Mouse (Mus musculus) megakaryocyte-erythroid progenitor cell, adult 5-6 weeks (primary cell): ENCODE measurements around the gene Samd4. TPM values are rescaled to one million over a fixed set of nuclear protein-coding genes. Genes with fewer than 3 reads are reported as not detected.

Source experiments
- ATAC-seq: replicated peaks from 2 replicates; pipeline ENCODE4 v1.8.0; 2016; ENCODE audit warnings: mild to moderate bottlenecking, inconsistent platforms; ENCODE audit not compliant: severe bottlenecking, poor library complexity, low FRiP score, low TSS enrichment
- total RNA-seq, 2 experiments: library from RNA; stranded (forward) in 1 of 2; stranded (reverse) in 1 of 2; fragments of 200-1000, 215-1000 nt in 1 of 2; fragments of >200 nt in 1 of 2; fragmentation: Nextera tagmentation in 1 of 2; gene quantifications; 2 replicates each; pipeline ENCODE4 v1.2.3; 2014 to 2017

Gene Samd4
- total RNA-seq, 2 experiments from 2014 or later = 0.07 to 0.61 TPM

DNA sequence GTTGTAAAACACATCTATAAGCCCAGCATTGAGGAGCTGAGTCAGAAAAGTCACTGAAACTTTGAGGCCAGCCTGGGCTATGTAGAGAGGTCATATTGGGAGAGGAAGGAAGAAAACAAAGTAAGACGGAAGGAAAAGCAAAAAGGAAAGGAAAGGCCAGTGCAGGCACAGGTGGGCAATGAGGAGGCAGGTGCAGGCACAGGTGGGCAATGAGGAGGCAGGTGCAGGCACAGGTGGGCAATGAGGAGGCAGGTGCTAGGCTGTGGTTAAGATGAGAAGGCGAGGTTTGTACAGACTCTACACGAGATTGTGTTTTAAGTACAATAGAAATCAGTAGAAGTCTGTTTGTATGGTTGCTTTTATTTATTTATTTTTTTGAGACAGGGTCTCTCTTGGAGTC lies 65.0 kb downstream of the Samd4 start:
- ATAC-seq = no peak

DNA sequence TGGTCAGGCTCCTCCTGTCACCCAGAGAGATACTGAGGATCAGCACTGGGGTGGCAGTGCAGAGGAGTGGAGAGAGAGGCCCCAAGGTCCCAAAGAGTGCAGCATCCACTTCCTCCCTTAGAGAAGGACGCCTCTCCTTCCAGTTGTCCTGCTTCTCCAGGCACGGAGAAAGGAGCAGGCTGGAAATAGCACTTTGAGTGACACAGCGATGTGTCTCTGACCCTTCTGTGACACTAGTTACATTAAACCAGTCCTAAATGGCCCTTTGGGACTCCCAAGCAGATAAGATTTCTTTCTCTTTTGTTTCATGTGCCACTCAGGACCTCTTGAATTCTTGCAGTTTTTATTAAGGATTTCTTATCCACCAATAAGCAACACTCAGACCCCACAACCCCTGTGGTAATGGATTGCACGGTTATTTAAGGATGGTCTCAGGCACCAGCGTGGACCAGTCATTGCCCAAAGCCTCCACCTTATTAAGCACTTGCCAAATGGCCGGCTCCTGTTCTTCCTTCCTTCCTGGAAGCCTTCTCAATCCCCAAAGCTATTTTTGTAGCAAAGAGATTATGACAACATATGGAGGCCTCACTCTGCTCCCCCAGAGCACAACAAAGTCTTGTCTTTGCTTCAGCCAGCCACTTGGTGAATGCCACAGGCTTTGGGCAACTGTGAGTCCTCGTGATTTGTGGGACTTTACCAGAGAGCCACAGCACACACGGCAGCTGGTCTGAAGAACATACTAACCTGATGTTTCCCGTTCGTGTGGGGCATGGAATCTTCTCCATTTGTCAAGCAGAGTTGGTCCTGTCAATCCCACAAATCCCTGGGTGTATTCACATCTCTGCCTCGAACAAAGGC lies 68.1 kb downstream of the Samd4 start:
- ATAC-seq = no peak

DNA sequence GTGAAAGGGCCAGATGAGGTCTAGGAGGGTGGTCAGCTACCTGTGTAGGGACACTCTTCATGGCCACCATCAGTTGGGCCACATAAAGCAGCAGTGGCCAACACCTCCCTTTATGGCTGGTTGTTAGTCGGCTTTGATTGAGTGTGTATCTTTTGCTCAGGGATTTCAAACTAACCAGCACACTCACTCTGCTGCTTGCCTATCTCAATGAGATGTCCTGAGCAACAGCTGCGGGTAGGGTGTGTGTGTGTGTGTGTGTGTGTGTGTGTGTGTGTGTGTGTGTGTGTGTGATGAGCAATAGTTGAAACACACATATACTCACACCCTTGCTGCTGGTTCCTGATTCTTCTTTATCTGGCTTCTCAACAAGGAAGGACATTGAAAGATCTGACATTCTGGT lies 69.6 kb downstream of the Samd4 start:
- ATAC-seq = no peak

DNA sequence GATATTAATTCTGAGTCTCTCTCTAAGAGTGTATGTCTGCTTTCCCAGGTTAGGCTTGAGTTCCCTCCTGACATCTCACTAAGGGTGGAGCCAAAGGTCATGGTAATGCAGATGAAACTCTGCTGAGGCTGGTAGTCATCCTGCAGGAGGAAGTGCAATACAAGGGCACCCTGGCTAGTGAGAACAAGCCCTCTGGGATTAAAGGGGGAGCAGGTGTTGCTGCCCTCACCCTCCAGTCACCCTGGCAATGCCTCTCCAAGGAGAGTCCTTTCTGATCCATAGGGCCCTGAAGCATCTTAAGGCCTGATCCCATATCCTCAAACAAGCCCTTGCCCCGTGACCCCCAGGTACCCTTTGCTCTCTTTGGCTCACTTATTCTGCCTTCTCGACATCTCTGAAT lies 72.5 kb downstream of the Samd4 start:
- ATAC-seq = no peak

DNA sequence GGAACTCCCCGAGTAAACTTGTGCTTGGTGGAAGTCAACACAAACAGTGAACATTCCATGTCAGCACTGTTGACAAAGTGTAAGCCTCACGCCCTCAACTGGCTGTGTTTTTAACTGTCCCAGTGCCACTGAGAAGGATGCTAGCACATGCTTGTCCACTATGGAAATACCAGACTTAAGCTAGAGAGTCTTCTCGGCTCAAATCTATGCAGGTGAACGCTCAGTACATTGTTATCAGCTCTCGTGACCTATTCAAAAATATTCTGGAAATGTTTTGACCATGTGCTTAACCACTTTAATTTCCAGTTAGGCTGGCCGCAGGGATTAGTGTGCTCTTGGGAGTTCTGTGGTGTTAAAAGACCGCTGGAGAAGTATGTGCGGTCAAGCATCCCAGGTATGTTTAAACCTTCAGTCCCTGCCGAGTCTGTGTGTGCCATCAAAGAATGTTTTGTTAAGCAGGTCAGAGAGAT lies 73.0 kb downstream of the Samd4 start:
- ATAC-seq = no peak

DNA sequence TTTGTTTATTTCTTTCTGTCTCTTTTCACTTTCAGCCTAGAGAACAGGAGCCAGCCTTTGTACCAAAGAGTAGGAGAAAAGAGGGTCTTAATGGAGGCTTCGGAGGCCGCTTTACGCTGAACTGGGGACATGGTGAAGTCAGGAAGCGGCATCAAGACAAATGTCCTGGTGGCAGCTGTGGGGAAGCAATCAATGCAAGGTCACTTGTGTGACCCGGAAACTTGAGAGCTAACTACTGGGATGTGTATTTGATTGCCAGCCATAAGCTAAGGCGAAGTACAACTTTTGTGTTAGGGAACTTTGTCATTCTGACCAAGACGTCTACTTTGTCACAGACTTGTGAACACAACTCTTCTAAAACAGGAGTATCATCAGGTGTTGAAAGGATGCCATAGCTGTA lies 73.5 kb downstream of the Samd4 start:
- ATAC-seq = no peak

DNA sequence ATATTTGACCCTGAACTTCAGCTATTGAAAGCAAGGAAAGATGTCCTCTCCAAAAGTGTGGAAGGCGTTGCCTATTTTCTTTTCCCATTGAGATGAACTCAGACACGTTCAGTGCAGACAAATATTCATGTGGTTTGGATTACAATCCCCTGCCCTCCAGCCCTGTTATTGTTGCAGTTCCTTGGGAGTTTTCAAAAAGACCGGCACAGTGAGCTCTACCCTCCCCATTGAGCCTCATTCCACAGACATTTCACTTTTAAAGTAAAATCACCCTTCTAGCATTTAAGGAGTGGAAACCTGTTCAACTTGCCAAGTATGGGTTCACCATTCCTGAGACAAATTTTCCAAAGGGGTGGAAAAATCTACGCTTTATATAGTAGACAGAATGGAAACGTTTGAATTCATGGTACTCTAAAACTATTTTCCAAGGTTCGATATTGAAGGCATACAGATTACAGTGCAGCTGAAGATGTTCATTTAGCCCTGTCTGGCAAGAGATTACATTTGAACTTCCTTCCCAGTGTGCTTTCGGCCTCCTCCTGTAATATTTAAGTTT lies 76.6 kb downstream of the Samd4 start:
- no peak for ATAC-seq

DNA sequence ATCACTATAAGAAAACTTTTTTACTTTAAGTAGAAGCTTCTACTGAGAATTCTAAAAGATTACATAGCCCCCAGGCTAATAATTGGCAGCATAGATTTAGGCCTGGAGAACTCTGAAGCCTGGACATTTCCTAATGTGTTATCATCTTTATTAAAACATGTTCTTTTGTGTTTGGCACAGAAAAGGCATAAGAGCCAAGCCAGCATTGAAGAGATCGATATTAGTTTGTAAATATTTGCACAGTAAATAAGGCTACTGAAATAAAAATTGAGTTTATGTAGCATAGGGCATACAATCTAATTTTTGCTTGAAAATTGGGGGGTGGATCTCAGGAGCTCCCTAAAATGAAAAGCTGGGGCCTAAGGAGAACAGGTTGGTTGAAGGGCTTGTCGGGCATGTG lies 77.2 kb downstream of the Samd4 start:
- no peak for ATAC-seq

DNA sequence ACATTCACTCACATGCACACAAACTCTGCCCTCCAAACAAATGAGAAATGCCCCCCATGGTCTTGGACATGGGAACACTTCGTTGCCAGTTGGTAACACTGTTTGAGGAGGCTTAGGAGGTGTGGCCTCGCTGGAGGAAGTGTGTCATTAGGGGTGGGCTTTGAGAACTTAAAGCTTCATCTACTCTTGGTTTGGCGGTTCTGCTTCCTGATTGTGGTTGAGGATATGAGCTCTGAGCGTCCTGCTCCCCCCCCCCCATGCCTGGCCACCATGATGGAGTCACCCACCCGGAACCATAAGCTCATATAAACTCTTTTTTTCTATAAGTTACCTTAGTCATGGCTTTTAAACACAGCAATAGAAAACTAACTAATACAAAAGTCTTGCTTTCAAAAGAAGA lies 80.2 kb downstream of the Samd4 start:
- ATAC-seq = no peak

DNA sequence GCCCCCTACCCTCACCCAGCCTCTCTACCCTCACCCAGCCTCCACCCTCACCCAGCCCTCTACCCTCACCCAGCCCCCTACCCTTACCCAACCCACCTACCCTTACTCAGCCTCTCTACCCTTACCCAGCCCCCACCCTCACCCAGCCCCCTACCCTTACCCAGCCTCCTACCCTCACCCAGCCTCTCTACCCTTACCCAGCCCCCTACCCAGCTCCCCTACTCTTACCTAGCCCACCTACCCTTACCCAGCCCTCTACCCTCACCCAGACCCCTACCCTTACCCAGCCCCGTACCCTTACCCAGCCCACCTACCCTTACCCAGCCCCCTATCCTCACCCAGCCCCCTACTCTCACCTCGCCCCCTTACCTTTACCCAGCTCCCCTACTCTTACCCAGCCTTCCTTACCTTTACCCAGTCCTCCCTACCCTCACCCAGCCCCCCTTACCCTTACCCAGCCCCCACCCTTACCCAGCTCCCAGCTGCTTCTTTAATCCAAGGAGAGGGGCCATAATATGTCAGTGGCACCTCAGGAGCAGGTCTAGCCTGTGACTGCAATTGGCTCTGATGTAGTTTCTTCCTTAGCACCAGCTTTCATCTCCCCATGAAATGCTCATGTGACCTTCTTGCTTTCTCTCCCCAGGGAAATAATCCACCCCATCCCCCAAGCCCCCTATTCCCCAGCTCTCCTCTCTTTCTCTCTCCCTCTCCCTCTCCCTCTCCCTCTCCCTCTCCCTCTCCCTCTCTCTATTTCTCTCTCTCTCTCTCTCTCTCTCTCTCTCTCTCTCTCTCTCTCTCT lies 81.6 kb downstream of the Samd4 start:
- no peak for ATAC-seq

DNA sequence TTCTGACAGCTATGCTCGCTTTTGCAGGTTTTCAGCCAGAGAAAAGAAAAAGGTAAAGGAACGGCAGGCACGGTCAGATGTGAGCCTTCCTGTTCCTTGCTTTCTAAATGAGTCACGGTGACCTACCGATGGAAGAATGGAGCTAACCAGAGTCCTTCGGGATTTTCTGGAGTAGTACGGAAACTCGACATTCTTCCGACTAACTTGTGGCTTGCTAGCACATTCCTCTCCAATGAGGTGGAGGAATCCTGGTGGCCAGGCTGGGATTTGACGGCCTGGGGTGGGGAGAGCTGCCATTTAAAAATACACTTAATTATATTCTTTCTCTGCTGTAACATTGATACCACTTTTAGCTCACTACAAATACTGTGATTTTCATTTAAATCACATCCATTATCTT lies 83.6 kb downstream of the Samd4 start:
- ATAC-seq = no peak

DNA sequence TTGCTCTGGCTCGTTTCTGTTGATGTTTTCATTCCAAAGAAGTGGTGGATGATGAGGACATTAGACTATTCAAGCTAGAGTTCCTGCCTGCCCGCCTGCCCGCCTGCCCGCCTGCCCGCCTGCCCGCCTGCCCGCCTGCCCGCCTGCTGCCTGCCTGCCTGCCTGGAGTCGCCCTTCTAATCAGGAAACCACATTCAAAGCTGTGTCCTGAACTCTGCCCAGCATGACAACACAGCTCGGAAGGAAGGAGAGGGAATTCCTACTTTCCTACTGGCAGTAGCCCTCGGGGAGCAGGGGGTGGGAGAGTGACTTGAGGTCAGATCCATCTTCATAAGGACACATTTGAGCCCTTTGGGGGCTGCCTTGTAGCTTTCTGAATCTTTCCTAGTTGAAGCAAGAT lies 85.4 kb downstream of the Samd4 start:
- ATAC-seq = no peak

DNA sequence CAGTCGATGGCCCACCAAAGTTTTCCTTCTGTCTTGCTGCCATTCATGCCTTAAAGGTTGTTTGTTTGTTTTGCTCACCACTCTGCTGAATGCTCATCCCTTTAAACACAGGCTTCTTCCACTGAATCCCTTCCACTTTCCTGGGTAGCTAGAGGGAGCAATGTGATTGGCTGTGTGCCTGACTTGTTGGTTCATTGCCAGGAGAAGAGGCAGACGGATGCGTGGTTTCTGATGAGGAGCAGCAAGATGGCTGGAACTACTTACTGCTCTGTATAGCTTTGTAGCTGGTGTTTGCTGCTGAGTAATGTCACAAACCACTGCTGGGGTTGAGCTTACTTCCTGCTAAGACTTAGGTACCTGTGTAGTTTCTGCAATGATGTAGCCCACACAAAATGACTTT lies 88.0 kb downstream of the Samd4 start:
- no peak for ATAC-seq

DNA sequence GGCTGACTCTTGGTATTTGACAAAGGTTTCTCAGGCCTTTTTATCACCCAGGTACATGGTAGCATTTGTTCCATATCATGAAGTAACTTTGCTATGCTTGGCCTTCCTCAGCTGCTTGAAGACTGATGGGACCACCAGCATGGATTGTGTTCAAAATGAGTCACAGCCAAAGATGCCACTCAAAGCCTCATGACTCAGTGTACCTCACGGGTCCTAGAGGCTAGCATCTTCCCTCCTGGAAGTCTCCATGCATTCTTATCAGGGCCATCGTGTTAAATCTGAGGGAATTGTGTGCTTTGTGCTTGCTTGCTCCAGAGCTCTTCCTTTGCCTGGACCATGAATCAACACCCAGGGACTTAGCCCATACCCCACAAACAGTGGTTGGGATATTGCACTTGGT lies 89.1 kb downstream of the Samd4 start:
- ATAC-seq = no peak

DNA sequence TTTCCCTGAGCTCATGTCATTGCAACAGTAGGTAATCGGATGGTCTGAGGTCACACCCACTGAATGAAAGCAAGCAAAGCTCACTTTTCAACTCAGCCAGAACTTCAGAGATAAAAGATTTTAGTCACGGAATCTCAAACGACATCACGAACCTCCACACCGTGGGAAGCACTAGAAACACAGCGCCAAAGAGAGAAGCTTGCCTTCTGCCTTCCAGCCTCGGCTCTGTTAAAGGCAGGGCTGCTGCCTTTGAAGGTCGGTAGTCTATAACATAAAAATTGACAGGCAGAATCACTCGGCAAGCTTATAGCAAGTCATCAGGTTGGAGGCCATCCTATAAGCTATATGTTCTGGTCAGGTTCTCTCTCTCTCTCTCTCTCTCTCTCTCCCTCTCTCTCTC lies 92.2 kb downstream of the Samd4 start:
- no peak for ATAC-seq

DNA sequence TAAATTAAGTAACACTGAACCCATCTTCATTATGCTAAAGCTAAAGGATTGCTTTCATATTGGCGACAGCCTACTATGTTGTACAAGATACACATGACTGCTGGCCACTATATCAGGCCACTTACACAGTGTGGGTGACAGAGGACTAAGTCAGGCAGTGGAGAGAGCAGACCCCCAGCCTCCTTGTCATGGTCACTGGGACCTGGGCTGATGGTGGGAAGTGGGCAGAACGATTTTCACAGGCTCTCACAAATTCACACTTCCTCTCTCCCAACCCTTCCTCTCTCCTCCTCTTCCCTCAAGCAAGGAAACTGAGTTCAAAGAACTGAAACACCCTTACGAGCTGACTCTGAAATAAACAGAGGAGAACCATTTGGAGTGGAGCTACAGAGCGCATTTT lies 93.3 kb downstream of the Samd4 start:
- ATAC-seq = no peak

DNA sequence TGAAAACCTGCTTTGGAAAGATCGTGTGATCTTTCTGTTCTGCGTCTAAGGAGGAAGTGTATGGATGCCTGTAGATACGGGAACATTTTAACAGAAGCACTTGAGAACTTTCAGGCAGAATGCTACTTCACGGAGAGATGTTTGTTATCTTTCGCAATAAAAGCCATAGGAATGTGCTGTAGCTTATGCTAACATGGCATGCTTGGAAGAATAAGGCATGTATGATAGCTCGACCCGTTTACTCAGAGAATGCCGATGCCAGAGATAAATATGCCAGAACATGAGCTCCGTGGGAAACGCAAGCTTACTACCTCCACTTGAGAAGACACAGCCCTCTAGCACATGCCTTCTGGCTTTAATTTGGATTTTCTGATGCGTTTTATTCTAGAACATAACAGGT lies 94.1 kb downstream of the Samd4 start:
- ATAC-seq = no peak

DNA sequence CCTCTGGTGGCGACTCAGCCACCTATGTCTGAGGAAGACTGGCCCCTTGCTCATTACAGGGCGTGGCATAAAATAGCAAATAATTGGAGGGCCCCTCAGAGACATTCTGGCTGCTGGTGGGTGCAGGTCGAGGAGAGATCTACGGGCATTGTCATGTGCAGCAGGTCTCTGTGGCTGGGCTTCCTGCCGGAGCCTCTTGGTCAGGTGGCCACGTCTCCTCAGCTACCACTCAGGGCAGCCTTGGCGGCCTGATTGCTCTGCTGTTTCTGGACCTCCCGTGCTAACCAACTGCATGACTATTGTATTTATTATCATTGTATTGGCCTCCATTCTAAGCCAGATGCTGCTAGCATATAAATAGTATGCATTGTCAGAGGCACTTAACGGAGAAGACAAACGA lies 95.0 kb downstream of the Samd4 start:
- ATAC-seq = no peak

DNA sequence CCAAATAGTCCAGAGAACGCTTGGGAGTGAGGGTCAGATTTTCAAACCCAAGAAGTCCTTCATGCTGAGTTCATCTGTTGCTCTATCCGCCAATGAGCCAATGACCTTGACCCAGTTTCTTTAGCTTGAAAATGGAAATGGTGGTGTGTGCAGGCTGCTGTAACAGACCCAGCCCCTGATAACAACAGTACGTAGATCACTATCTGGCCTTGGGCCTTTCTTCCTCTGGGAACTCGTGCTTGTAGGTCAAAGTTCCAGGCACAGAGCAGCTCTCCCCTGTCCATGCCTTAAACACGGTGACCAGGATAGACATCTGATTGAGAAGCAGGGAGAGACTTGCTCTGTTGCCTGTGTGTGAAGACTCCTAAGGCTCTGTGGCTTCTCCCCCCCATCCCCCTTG lies 96.5 kb downstream of the Samd4 start:
- no peak for ATAC-seq

DNA sequence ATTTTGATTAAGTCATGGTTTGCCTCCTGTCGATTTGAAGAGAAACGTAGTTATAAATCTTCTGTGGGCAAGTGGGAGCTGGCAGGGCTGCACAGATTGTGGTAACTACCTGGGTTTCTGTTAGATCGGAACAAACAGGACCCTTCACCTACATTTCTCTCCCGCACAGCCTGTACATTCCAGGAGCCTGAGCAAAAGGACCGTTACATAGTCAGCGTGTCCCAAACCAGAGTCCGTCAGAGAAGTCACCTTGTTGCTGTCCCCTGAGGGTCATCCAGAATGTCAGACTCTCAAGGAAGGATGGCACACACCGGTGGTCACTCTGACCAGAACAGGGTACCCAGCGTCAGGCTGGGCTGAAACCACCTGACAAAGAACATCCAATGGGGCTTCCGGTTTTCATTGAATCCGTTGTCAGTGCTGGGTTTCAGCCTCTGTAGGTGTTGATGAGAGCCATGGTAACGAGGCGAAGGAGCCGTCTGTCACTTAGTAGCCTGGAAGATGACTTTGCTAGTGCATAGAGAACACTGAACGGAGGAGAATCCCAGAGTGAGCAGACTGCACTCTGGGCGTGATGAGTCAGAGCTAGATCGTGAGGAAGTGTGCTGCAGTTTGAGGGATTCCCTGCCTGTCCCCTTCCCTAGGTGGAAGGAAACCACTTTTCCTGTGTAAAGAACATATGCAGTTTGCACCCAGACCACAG lies 98.2 kb downstream of the Samd4 start:
- ATAC-seq = no peak
